Mouse (Mus musculus) liver, embryonic 14.5 days (tissue): Measurements from ENCODE around the gene Phldb1.

ENCODE experiments used
- CTCF ChIP-seq: IDR thresholded peaks from 2 replicates; pipeline ENCODE4 v1.5.1; 2016; ENCODE audit warnings: antibody characterized with exemption, low read depth, control low read depth
- EP300 ChIP-seq: IDR thresholded peaks from 2 replicates; pipeline ENCODE4 v1.6.1; 2016; ENCODE audit warnings: antibody characterized with exemption, low read depth

DNA sequence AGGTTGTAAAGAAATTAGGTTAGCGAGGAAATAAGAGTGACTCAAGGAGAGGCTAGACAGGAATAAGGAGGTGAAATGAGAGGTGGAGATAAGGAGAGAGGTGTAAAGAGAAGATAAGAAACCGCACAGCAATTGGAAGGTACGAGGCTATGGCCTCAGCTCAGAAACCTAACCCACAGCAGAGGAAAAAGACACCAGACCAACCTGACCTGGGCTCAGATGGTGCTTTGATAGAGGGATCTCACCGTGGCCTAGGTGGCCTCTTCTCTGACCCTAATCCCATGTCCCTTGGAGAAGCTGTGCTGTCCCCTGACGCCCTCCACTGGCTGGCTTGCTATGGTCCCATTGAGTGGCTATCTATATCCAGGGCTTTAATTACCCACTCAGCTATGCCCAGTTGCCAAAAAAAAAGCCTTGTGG lies 2.9 kb downstream of the Phldb1 start:
- TF ChIP-seq CTCF (no peak), EP300 (no peak)
